8 mouse cellular contexts compared by ENCODE assay signal in the genomic region with DNA sequence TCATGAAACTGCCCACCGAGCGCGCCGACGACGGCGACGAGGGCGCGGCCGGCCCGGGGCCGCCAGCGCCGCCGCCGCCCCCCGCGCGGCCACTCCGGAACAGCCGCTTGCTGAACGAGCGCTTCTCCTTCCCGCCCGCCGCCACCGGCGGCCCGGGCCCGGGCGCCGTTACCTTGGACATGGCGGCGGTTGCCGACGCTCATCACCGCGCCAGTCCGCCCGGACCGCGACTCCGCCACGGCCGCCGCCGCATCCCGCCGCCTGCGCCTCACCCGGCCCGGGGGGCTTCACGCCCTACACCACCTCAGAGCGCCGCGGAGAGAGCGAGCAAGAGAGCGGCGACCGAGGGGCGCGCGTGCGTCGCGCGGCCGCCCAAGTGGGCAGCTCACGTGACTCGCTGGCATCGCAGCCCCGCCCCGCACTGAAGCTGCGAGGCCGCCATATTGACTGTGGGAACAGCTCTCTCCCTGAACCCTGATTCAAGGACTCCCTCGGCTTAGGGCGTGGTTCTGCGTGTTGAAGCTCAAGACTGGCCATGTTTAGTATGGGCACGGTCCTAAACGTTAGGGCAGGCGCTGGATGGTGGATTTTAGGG. TPM values are rescaled to one million over a fixed set of nuclear protein-coding genes. Genes with fewer than 3 reads are reported as not detected.
A peak's percentile ranks its signal among the peaks of the same experiment; 100 is the strongest.
DNase-seq lines count a peak whose midpoint lies in the region; ATAC-seq and TF ChIP-seq lines count a peak whose summit lies in the region.

Usp31 (minus strand) TSS at position 181 of the 595 bp plus-strand sequence.

- H3K4me3 ChIP-seq in CH12.LX (replicated peaks in 1 of 3; ENCODE audit: low read depth in 2 of 3, low read length in 2 of 3, poor library complexity in 1 of 3), result peak within 1 kb of the TSS; percentile 67 to 93 (median 83)
- H3K4me3 ChIP-seq in forebrain, embryonic 11.5 days (ENCODE audit: low read depth, low read length), result peak within 1 kb of the TSS; percentile 79
- peak within 1 kb of the TSS; percentile 83 for H3K4me3 ChIP-seq in heart, embryonic 16.5 days (ENCODE audit: low read length)
- peak within 1 kb of the TSS; percentile 82 for H3K4me3 ChIP-seq in liver, embryonic 15.5 days (replicated peaks)
- peak within 1 kb of the TSS; percentile 90 for H3K4me3 ChIP-seq in neural tube, embryonic 12.5 days

- peak; percentile 97 for DNase-seq in CH12.LX (ENCODE audit: extremely low read depth)
- DNase-seq in c-Kit-positive CD71-positive TER-119-negative erythroid progenitor cells, embryonic 14.5 days (ENCODE audit: low read depth), result peak; percentile 89
- DNase-seq in forebrain, embryonic 11.5 days (ENCODE audit: low spot score), result peak; percentile 96
- DNase-seq in kidney, postnatal 36 days, result peak; percentile 96 to 97
- peak; percentile 97 for DNase-seq in telencephalon, adult 2 months (ENCODE audit: low read depth, low spot score)

- H3K36me3 ChIP-seq in CH12.LX (replicated peaks in 1 of 2; ENCODE audit: control insufficient read depth in 1 of 2, insufficient read depth in 1 of 2, low read length in 1 of 2), result peaks cover 0 to 24% of the 10 kb centered on the region in 2 experiments
- no peaks in the 10 kb centered on the region; the same call in 1 of the 2 replicates for H3K36me3 ChIP-seq in forebrain, embryonic 11.5 days (ENCODE audit: control insufficient read depth, insufficient read depth, low read length)
- H3K36me3 ChIP-seq in heart, embryonic 16.5 days (ENCODE audit: control insufficient read depth, insufficient read depth), result no peaks in the 10 kb centered on the region
- no peaks in the 10 kb centered on the region for H3K36me3 ChIP-seq in liver, embryonic 15.5 days (replicated peaks)
- H3K36me3 ChIP-seq in neural tube, embryonic 12.5 days, result no peaks in the 10 kb centered on the region

- H3K4me2 ChIP-seq in CH12.LX (ENCODE audit: insufficient read depth, low read depth, poor library complexity, severe bottlenecking), result peak within 1 kb of the TSS; percentile 73
- peak within 1 kb of the TSS; percentile 95 for H3K4me2 ChIP-seq in forebrain, embryonic 11.5 days (ENCODE audit: low read depth, low read length, severe bottlenecking)
- peak within 1 kb of the TSS; percentile 99 for H3K4me2 ChIP-seq in heart, embryonic 16.5 days (ENCODE audit: low read depth, low read length)
- H3K4me2 ChIP-seq in liver, embryonic 15.5 days, result peak within 1 kb of the TSS; percentile 100
- peak within 1 kb of the TSS; percentile 97 for H3K4me2 ChIP-seq in neural tube, embryonic 12.5 days (replicated peaks)

- H3K79me2 ChIP-seq in CH12.LX (replicated peaks; ENCODE audit: control insufficient read depth, extremely low read depth, insufficient read depth, poor library complexity, severe bottlenecking), result peaks cover 15% of the 10 kb centered on the region

- H3K4me1 ChIP-seq in CH12.LX (ENCODE audit: control insufficient read depth in 1 of 2, insufficient read depth in 2 of 2), result peaks cover 8 to 42% of the 10 kb centered on the region in 2 experiments; a peak in 3 of 4 replicates
- H3K4me1 ChIP-seq in forebrain, embryonic 11.5 days (replicated peaks; ENCODE audit: control insufficient read depth, insufficient read depth, low read length), result peaks cover 2% of the 10 kb centered on the region
- peaks cover 20% of the 10 kb centered on the region for H3K4me1 ChIP-seq in heart, embryonic 16.5 days (ENCODE audit: control insufficient read depth, insufficient read depth, low read length)
- peaks cover 30% of the 10 kb centered on the region for H3K4me1 ChIP-seq in liver, embryonic 15.5 days (replicated peaks)
- peaks cover 34% of the 10 kb centered on the region for H3K4me1 ChIP-seq in neural tube, embryonic 12.5 days

- H3K27ac ChIP-seq in CH12.LX (ENCODE audit: insufficient read depth, low read depth), result no peak within 1 kb of the TSS
- peak within 1 kb of the TSS; percentile 72 for H3K27ac ChIP-seq in forebrain, embryonic 11.5 days (ENCODE audit: low read depth, low read length)
- H3K27ac ChIP-seq in heart, embryonic 16.5 days (ENCODE audit: low read length), result peak within 1 kb of the TSS; percentile 68
- peak within 1 kb of the TSS; percentile 70 for H3K27ac ChIP-seq in liver, embryonic 15.5 days (replicated peaks)
- peak within 1 kb of the TSS; percentile 82 for H3K27ac ChIP-seq in neural tube, embryonic 12.5 days

- peak; percentile 78 for TF ChIP-seq POLR2A in CH12.LX (IDR thresholded peaks at IDR 0.05; ENCODE audit: low read depth, low read length)

- dilution Hi-C loops in CH12.LX (cut with MboI; ENCODE audit: extremely low pct_ligation_motif_present, extremely low pct_unique_long_range_greater_than_20kb, low sequenced_read_pairs), result no loop called here

- H3K9me3 ChIP-seq in CH12.LX (replicated peaks; ENCODE audit: low read length), result no peaks in the 10 kb centered on the region
- H3K9me3 ChIP-seq in forebrain, embryonic 11.5 days (ENCODE audit: control insufficient read depth, low read length), result no peaks in the 10 kb centered on the region
- H3K9me3 ChIP-seq in heart, embryonic 16.5 days (replicated peaks; ENCODE audit: control insufficient read depth, low read length), result no peaks in the 10 kb centered on the region
- no peaks in the 10 kb centered on the region for H3K9me3 ChIP-seq in liver, embryonic 15.5 days (replicated peaks)
- no peaks in the 10 kb centered on the region for H3K9me3 ChIP-seq in neural tube, embryonic 12.5 days

- TF ChIP-seq RAD21 in CH12.LX (IDR thresholded peaks at IDR 0.05; ENCODE audit: low read depth, low read length), result no peak

- TF ChIP-seq CTCF in CH12.LX (conservative IDR thresholded peaks at IDR 0.05 in 1 of 2, IDR thresholded peaks at IDR 0.05 in 1 of 2; ENCODE audit: low read depth in 2 of 2, low read length in 2 of 2), result no peak

- H3K9ac ChIP-seq in CH12.LX (ENCODE audit: insufficient read depth, low read depth), result peak within 1 kb of the TSS; percentile 65
- peak within 1 kb of the TSS; percentile 85 for H3K9ac ChIP-seq in forebrain, embryonic 11.5 days (ENCODE audit: low read length)
- peak within 1 kb of the TSS; percentile 85 for H3K9ac ChIP-seq in heart, embryonic 16.5 days (ENCODE audit: low read length)
- peak within 1 kb of the TSS; percentile 77 for H3K9ac ChIP-seq in liver, embryonic 15.5 days
- H3K9ac ChIP-seq in neural tube, embryonic 12.5 days, result peak within 1 kb of the TSS; percentile 84

- peak; percentile 99 for ATAC-seq in forebrain, embryonic 11.5 days (replicated peaks; ENCODE audit: low FRiP score)
- ATAC-seq in heart, embryonic 16.5 days (replicated peaks; ENCODE audit: extremely low read depth, insufficient read depth, low FRiP score), result peak; percentile 98
- peak; percentile 97 for ATAC-seq in liver, embryonic 15.5 days (ENCODE audit: insufficient read depth)
- peak; percentile 99 for ATAC-seq in neural tube, embryonic 12.5 days (ENCODE audit: low FRiP score, low read depth)

- TF ChIP-seq EP300 in CH12.LX (IDR thresholded peaks at IDR 0.05; ENCODE audit: low read length), result no peak

- in situ Hi-C loops in CH12.LX (cut with MboI; ENCODE audit: low pct_ligation_motif_present, low pct_unique_long_range_greater_than_20kb, low sequenced_read_pairs), result no loop called here

- peaks cover 20% of the 10 kb centered on the region for H3K27me3 ChIP-seq in CH12.LX (replicated peaks)
- H3K27me3 ChIP-seq in forebrain, embryonic 11.5 days (ENCODE audit: control insufficient read depth, insufficient read depth, low read length), result no peaks in the 10 kb centered on the region
- H3K27me3 ChIP-seq in heart, embryonic 16.5 days (ENCODE audit: control insufficient read depth, insufficient read depth, low read length), result 0 out of 2 replicates have a peak, but pooled peaks cover 2% of the 10 kb centered on the region
- H3K27me3 ChIP-seq in liver, embryonic 15.5 days, result peaks cover 27% of the 10 kb centered on the region
- no peaks in the 10 kb centered on the region for H3K27me3 ChIP-seq in neural tube, embryonic 12.5 days (replicated peaks)

- WGBS in forebrain, embryonic 11.5 days, result under 1% methylated on average over 46 of the region's 82 CpGs
- under 1% methylated on average over 71 of the region's 82 CpGs for WGBS in heart, embryonic 16.5 days
- under 1% methylated on average over 81 of the region's 82 CpGs for WGBS in liver, embryonic 15.5 days (ENCODE audit: insufficient replicate concordance)
- WGBS in neural tube, embryonic 12.5 days, result under 1% methylated on average over 81 of the region's 82 CpGs

TF ChIP-seq in CH12.LX, 34 proteins besides CTCF, POLR2A, EP300 and RAD21 (continues in another document):
- no peak for TF ChIP-seq E2F4 (IDR thresholded peaks at IDR 0.05; ENCODE audit: insufficient replicate concordance, low read depth, low read length)
- peak; percentile 100 for TF ChIP-seq RCOR1 (conservative IDR thresholded peaks at IDR 0.05; ENCODE audit: low read depth, low read length)
- peak; percentile 77; the same call in 1 of the 2 replicates for TF ChIP-seq GABPA (IDR thresholded peaks at IDR 0.05; ENCODE audit: insufficient replicate concordance, low read depth, low read length)
- peak; percentile 64 for TF ChIP-seq NELFE (IDR thresholded peaks at IDR 0.05; ENCODE audit: low read depth, low read length)
- TF ChIP-seq BHLHE40 (IDR thresholded peaks at IDR 0.05; ENCODE audit: low read depth, low read length), result peak; percentile 96
- TF ChIP-seq TCF12 (IDR thresholded peaks at IDR 0.05; ENCODE audit: low read depth, low read length), result peak; percentile 59; the same call in 1 of the 2 replicates
- TF ChIP-seq USF2 (conservative IDR thresholded peaks at IDR 0.05; ENCODE audit: low read depth, low read length), result peak; percentile 95
- TF ChIP-seq POLR2AphosphoS2 (IDR thresholded peaks at IDR 0.05; ENCODE audit: low read depth, low read length), result no peak
- TF ChIP-seq NRF1 (IDR thresholded peaks at IDR 0.05; ENCODE audit: low read depth, low read length), result peak; percentile 93
- peak; percentile 99 for TF ChIP-seq HCFC1 (IDR thresholded peaks at IDR 0.05; ENCODE audit: low read depth, low read length)
- TF ChIP-seq KAT2A (IDR thresholded peaks at IDR 0.05; ENCODE audit: insufficient replicate concordance, low read length), result peak; percentile 99
- no peak for TF ChIP-seq MAFK (IDR thresholded peaks at IDR 0.05; ENCODE audit: insufficient replicate concordance, low read length)
- TF ChIP-seq TBP (conservative IDR thresholded peaks at IDR 0.05; ENCODE audit: low read depth, low read length), result peak; percentile 83
- TF ChIP-seq ZC3H11A (IDR thresholded peaks at IDR 0.05; ENCODE audit: low read depth, low read length), result no peak
- 0 out of 2 replicates have a peak, but pooled peaks have one; percentile 46 for TF ChIP-seq UBTF (IDR thresholded peaks at IDR 0.05; ENCODE audit: low read depth, low read length)

RNA-seq across cellular contexts. Expression of gene Usp31, which starts in this region (rescaled TPM):
- total RNA-seq in CH12.LX (2012; rRNA removed), result 7.5 and 8.6 TPM in 2 replicates
- 8.0 and 9.1 TPM in 2 replicates for total RNA-seq in CH12.LX (2014; rRNA removed)
- polyA plus RNA-seq in CH12.LX (2012; ENCODE audit: insufficient read length, low read depth), result 6.4 and 7.8 TPM in 2 replicates
- 4.8 and 4.9 TPM in 2 replicates for polyA plus RNA-seq in forebrain, embryonic 11.5 days (2014; fragmentation: Nextera tagmentation; extraction: Ambion mirVana)
- polyA plus RNA-seq in heart, embryonic 16.5 days (2015; fragmentation: Nextera tagmentation; extraction: Ambion mirVana), result 1.1 and 1.2 TPM in 2 replicates
- polyA plus RNA-seq in liver, embryonic 15.5 days (2015; fragmentation: Nextera tagmentation; extraction: Ambion mirVana), result 0.73 and 0.84 TPM in 2 replicates
- 3.9 and 4.2 TPM in 2 replicates for polyA plus RNA-seq in neural tube, embryonic 12.5 days (2016; fragmentation: Nextera tagmentation; extraction: Ambion mirVana)

Comparison
In these comparisons a context has a peak if more than half of its experiments do, and no peak if none do; other contexts are left out.
1. Peak in ATAC-seq, H3K4me3 ChIP-seq, H3K27ac ChIP-seq, H3K9ac ChIP-seq and H3K4me2 ChIP-seq in liver, embryonic 15.5 days; RNA of the gene not detected or under 1 TPM.